Mouse (Mus musculus): Measurements from ENCODE around the gene Mrln. TPM values are rescaled to one million over a fixed set of nuclear protein-coding genes. Genes with fewer than 3 reads are reported as not detected.

The Mrln gene
- 0.94 and 1.5 TPM in 2 replicates for polyA plus RNA-seq (2015; fragmentation: Nextera tagmentation; extraction: Ambion mirVana)

DNA sequence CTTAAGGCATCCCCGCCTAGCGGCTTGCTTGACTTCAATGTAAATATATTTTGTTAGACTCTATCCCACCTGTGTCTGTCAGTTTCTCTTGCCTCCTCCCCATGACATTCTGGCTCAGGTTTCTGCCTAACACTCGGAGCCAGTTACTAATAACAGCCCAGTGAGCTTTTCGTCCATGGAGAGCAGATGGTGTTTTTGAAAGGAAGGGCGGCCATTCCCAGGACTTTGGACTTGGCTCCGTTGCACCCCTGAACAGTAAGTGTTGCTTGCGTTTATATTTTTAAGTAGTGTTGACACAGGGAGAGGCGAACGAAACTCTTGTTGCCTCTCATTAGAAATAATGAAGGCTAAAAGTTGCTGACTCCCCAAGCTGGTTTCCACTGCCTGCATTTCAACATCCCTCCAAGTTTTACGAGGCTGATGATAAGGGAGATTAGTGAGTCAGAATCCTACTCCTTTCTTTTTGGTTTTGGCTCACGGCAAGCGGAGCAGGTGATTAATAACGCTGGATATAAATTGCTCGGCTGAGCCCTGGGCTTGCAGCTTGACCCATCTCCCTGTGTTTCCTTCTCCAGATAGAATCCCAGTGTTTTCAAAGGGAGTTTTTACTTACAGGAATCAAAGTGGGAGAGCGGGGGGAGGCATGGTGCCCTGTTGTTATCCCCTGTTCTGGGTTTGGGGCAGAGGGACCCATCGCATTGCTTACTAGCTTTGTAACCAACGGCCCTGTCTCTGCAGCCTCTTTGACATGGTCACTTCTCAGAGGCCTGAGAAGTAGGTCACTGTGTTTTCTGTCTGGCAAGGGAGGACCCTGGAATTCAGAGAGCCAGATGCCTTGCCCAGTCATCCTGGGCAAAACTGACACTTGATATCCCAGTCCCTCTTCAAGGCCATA lies at the start of gene Mrln:
Mrln (plus strand) TSS at position 160 of the 895 bp plus-strand sequence.
- H3K27me3 ChIP-seq: no peaks in the 10 kb centered on the region
- no peak within 1 kb of the TSS for H3K4me3 ChIP-seq
- 68% methylated on average over 17 of the region's 17 CpGs for WGBS
- no peak for ATAC-seq (ENCODE audit: low FRiP score)
- no peaks in the 10 kb centered on the region for H3K9me3 ChIP-seq
- H3K4me1 ChIP-seq (replicated peaks): peaks cover 13% of the 10 kb centered on the region
- H3K27ac ChIP-seq: no peak within 1 kb of the TSS
- H3K9ac ChIP-seq: no peak within 1 kb of the TSS
- H3K36me3 ChIP-seq: no peaks in the 10 kb centered on the region
- no peak within 1 kb of the TSS for H3K4me2 ChIP-seq

DNA sequence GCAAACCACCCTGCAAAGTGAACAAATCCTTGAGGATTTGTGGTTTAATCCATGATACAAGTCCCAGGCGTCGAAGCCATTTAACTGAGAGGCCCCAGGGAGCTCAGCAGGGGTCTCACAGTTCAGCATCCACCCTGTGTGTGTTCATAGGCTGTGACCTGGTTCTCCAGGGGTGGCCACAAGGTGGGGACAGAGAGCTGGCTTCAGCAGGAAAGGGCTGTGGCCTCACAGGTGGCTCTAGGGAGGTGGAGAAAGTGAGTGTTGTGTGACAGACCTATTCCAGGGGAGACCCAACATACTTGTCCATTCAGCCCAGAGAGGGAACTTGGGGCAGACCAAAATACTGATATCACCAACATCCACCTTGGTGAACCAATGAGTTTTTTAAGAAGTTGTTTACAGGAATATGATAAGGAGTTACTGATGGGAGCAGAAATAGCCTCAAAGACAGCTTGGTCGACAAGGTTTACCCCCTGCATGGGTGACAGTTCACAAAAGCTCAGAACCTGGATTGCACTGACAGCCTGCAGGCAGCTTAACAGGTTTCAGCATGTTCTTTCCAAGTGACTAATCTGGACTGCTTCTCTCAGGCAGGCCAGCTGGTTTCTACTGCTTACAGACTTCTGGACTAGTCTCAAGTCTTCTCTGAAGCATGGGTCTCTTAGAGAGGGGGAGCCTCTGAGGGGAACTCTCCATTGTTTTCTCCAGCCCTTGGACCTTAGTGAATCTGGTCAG lies 47.9 kb upstream of the Mrln start:
- Histone ChIP-seq H3K9ac (no peak overlapping the region), H3K27ac (no peak overlapping the region), H3K36me3 (peaks cover 46% of the 10 kb centered on the region), H3K4me2 (no peak overlapping the region), H3K9me3 (no peaks in the 10 kb centered on the region), H3K27me3 (no peaks in the 10 kb centered on the region), H3K4me3 (no peak overlapping the region), H3K4me1 (replicated peaks) (peaks cover 20% of the 10 kb centered on the region)
- 75% methylated on average over 3 of the region's 3 CpGs for WGBS
- no peak for ATAC-seq (ENCODE audit: low FRiP score)

DNA sequence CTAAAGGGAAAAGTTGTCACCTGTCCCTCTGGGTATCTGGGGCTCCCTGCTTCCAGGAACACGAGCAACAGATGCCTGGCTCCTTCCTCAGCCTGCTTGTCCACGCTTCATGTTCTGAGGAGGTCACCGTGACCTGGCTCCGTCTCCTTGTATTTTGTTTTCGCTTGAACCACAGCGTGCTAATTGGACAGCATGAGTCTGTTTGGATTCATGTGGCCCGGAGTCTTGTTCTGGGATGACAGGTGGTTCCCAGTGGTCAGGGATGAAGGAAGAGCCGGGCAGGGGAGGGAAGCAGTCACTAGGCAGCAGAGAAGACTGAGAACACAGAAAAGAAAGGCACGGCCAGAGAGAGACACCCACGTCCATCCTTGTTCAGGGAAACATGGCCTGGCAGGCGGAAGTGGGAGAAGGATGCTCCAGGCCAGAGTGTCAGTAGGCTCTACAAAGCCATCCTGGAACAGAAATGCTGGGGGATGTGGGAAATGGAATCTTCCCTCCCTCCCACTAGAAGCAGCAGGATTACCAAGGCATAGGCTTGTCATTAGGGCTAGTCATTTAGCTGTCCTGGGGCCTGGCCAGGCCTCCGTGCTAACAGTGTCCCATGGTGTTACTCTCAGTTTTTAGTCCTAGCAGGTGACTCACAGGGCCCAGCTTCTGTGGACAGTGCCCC lies 44.7 kb upstream of the Mrln start:
- H3K9ac ChIP-seq: no peak overlapping the region
- H3K27ac ChIP-seq: peak overlapping the region; percentile 18; the same call in 1 of the 2 replicates
- H3K27me3 ChIP-seq: no peaks in the 10 kb centered on the region
- no peak overlapping the region for H3K4me3 ChIP-seq
- no peaks in the 10 kb centered on the region for H3K9me3 ChIP-seq
- H3K36me3 ChIP-seq: peaks cover 35% of the 10 kb centered on the region
- no peak overlapping the region for H3K4me2 ChIP-seq
- WGBS: 71% methylated on average over 12 of the region's 12 CpGs
- no peak for ATAC-seq (ENCODE audit: low FRiP score)
- H3K4me1 ChIP-seq (replicated peaks): peaks cover 17% of the 10 kb centered on the region

DNA sequence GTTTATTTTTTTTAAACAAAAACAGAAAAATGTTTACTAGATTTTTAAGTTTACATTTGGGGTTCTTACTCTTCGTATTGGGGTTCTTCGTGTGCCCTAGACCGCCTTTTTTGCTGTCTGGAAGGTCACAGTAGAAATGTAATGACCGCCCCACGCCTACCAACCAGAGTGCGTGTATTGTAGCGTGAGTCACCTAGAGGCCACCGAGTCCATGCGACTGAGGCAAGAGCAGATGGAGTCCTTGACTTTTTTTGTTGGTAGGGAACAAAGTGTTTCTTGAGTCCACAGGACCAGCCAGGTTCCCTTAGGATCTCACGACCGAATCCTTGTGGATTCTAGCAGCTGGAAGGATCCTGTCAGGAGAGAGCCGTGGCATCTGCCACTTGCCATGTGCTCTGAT lies 43.7 kb upstream of the Mrln start:
- ATAC-seq (ENCODE audit: low FRiP score): no peak
- peaks cover 25% of the 10 kb centered on the region for H3K4me1 ChIP-seq (replicated peaks)
- H3K4me2 ChIP-seq: no peak overlapping the region
- no peak overlapping the region for H3K9ac ChIP-seq
- H3K36me3 ChIP-seq: peaks cover 25% of the 10 kb centered on the region
- H3K27ac ChIP-seq: no peak overlapping the region
- no peak overlapping the region for H3K4me3 ChIP-seq
- H3K27me3 ChIP-seq: no peaks in the 10 kb centered on the region
- no peaks in the 10 kb centered on the region for H3K9me3 ChIP-seq
- WGBS: 93% methylated on average over 12 of the region's 12 CpGs

DNA sequence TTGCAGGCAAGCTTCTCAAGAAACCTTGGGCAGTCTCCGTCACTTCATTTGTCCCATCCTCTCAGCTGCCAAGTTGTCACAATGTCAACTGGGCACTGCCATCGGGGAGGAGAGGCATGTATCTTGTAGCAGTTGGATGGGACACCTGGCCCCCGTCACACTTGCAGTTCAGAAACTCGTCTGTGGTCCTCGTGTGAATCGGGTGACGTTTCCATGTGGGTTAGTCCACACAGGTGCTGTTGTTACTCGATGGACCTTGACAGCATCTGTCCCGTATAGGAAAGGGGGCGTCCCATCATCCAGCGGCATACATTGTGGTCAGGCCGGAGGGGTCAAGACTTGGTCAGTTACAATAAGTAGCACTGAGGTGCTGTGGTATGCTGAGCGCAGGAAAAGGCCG lies 43.0 kb upstream of the Mrln start:
- H3K9me3 ChIP-seq: no peaks in the 10 kb centered on the region
- no peak overlapping the region for H3K9ac ChIP-seq
- no peaks in the 10 kb centered on the region for H3K27me3 ChIP-seq
- no peak overlapping the region for H3K4me3 ChIP-seq
- peaks cover 28% of the 10 kb centered on the region for H3K4me1 ChIP-seq (replicated peaks)
- no peak for ATAC-seq (ENCODE audit: low FRiP score)
- peaks cover 18% of the 10 kb centered on the region for H3K36me3 ChIP-seq
- H3K27ac ChIP-seq: no peak overlapping the region
- H3K4me2 ChIP-seq: no peak overlapping the region
- WGBS: 94% methylated on average over 14 of the region's 14 CpGs

DNA sequence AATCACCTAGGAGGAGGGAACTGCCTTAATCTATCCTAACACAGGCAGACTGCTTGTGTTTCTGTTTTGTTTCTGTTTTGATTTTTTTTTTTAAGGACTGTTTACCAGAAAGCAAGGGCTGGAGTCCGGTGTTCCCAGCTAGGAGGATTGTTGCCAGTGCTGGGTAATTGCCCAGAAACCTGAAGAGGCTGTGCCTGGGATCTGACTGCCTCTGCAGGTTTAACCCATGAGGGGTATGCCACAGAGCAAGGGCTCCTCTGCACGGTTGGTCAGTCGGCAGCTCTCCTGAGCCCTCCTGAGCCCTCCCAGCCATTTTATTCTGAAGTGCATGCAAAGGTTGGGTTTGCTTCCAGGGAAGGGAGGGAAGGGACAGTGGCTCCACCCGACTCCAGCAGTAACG lies 40.8 kb upstream of the Mrln start:
- Histone ChIP-seq H3K4me1 (replicated peaks) (peaks cover 34% of the 10 kb centered on the region), H3K27me3 (no peaks in the 10 kb centered on the region), H3K4me2 (no peak overlapping the region), H3K4me3 (no peak overlapping the region), H3K9ac (no peak overlapping the region), H3K36me3 (peaks cover 31% of the 10 kb centered on the region), H3K27ac (peak overlapping the region; percentile 31; the same call in 1 of the 2 replicates), H3K9me3 (no peaks in the 10 kb centered on the region)
- WGBS: 66% methylated on average over 5 of the region's 5 CpGs
- ATAC-seq (ENCODE audit: low FRiP score): no peak

DNA sequence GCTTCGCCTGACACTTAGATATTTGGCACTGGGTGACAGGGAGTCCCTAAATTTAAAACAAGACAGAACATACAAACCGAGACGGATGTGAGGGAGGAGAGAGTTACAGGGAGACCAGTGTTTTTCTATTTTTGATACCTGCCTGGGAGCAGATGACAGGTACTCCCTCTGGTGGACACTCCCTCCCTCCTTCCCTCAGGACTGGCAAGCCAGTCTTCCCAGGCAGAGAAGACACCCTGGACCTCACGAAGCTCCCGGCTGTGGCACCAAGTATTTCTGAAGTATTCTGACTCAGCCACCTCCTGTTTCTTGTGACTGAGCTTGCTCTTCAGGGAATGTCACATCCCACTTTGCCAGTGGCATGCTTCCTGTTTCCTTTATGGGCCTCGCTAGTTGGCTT lies 38.6 kb upstream of the Mrln start:
- no peak for ATAC-seq (ENCODE audit: low FRiP score)
- no peak overlapping the region for H3K9ac ChIP-seq
- H3K27me3 ChIP-seq: no peaks in the 10 kb centered on the region
- no peak overlapping the region for H3K4me2 ChIP-seq
- peaks cover 43% of the 10 kb centered on the region for H3K36me3 ChIP-seq
- no peaks in the 10 kb centered on the region for H3K9me3 ChIP-seq
- H3K27ac ChIP-seq: no peak overlapping the region
- peaks cover 42% of the 10 kb centered on the region for H3K4me1 ChIP-seq (replicated peaks)
- WGBS: 88% methylated on average over 6 of the region's 6 CpGs
- no peak overlapping the region for H3K4me3 ChIP-seq

DNA sequence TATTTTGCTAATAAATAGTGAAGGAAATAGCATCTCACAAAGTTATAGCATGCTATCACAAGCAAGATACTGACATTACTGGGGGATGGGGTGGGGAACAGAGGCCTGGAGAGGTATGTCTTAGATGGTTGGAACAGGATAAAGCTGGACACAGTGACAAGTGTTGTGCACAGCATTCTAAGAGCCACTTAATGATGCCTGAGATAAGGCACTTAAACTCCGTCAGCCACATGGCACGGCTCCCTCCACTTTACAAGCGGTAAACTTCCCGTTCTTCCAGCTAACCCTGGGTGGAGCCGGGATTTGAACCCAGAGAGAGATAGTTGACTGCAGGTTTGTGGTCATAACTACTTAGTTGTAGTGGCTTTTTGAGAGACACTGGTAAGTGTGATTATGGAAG lies 38.0 kb upstream of the Mrln start:
- no peak for ATAC-seq (ENCODE audit: low FRiP score)
- WGBS: 93% methylated on average over 5 of the region's 5 CpGs
- Histone ChIP-seq H3K27me3 (no peaks in the 10 kb centered on the region), H3K9ac (no peak overlapping the region), H3K4me3 (no peak overlapping the region), H3K27ac (no peak overlapping the region), H3K9me3 (no peaks in the 10 kb centered on the region), H3K4me1 (replicated peaks) (peaks cover 42% of the 10 kb centered on the region), H3K4me2 (no peak overlapping the region), H3K36me3 (peaks cover 46% of the 10 kb centered on the region)

DNA sequence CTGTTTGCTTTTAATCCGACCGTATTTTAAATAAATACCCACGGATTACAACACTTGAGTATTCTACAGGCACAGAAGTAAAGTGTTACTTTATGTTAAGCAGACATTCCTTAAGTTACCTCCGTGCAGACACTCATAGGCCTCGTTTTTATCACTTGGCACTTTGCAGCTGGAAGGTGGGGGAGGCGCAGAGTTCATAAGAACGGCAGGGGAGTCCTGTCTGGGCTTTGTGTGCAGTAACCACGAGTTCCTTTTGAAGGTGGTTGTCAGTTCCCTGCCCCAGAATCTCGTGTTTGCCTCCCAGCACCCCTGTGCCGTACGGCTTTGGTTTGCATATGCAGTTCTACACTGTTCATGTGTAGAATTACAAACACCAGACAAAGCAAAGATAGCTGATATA lies 36.8 kb upstream of the Mrln start:
- Histone ChIP-seq H3K4me2 (no peak overlapping the region), H3K27me3 (no peaks in the 10 kb centered on the region), H3K27ac (no peak overlapping the region), H3K36me3 (peaks cover 49% of the 10 kb centered on the region), H3K4me1 (replicated peaks) (peaks cover 37% of the 10 kb centered on the region), H3K4me3 (no peak overlapping the region), H3K9ac (no peak overlapping the region), H3K9me3 (no peaks in the 10 kb centered on the region)
- WGBS: 82% methylated on average over 11 of the region's 11 CpGs
- ATAC-seq (ENCODE audit: low FRiP score): no peak

DNA sequence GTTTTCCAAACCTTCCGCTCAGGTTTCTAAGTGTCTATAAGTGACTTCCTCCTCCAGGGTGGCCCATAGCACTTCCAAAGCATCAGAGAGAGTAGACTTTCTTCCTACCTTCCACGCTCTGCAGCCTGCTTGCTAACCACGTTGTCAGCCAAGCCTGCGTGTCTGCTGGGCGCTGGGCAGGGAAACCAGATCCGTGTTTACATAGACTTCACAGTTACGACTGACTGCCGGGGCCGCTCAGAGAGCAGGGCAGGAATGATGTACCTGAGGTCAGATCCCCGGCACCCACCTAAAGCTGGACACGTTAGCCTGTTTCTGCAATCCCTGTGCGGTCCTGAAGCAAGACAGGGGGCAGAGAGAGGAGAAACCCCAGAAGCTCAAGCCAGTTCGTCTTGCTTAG lies 36.1 kb upstream of the Mrln start:
- Histone ChIP-seq H3K9ac (peak overlapping the region; percentile 15; the same call in 1 of the 2 replicates), H3K4me3 (no peak overlapping the region), H3K4me2 (no peak overlapping the region), H3K9me3 (no peaks in the 10 kb centered on the region), H3K36me3 (peaks cover 49% of the 10 kb centered on the region), H3K4me1 (replicated peaks) (peaks cover 35% of the 10 kb centered on the region), H3K27ac (peak overlapping the region; percentile 73), H3K27me3 (no peaks in the 10 kb centered on the region)
- ATAC-seq (ENCODE audit: low FRiP score): no peak
- WGBS: 86% methylated on average over 13 of the region's 13 CpGs

DNA sequence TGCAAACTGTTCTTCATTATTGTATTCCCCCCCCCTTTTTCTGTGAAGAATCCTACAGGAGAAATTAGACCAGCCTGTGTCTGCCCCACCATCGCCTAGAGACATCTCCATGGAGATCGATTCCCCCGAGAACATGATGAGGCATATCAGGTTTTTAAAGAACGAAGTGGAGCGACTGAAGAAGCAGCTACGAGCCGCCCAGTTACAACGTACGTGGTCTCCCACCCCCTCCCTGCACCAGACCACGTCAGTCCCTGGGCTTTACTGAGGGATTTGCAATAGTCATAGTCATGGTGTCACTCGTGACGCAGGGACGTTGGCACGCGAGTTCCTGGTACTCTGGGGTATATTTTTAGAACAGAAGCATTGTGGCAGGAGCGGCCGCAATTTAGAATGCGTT lies 35.4 kb upstream of the Mrln start:
- no peak overlapping the region for H3K4me2 ChIP-seq
- ATAC-seq (ENCODE audit: low FRiP score): peak; percentile 72
- H3K9me3 ChIP-seq: no peaks in the 10 kb centered on the region
- H3K27me3 ChIP-seq: no peaks in the 10 kb centered on the region
- WGBS: 43% methylated on average over 18 of the region's 18 CpGs
- 0 out of 2 replicates have a peak overlapping the region, but pooled peaks have one; percentile 15 for H3K9ac ChIP-seq
- peak overlapping the region; percentile 73 for H3K27ac ChIP-seq
- H3K36me3 ChIP-seq: peaks cover 49% of the 10 kb centered on the region
- peaks cover 28% of the 10 kb centered on the region for H3K4me1 ChIP-seq (replicated peaks)
- no peak overlapping the region for H3K4me3 ChIP-seq

DNA sequence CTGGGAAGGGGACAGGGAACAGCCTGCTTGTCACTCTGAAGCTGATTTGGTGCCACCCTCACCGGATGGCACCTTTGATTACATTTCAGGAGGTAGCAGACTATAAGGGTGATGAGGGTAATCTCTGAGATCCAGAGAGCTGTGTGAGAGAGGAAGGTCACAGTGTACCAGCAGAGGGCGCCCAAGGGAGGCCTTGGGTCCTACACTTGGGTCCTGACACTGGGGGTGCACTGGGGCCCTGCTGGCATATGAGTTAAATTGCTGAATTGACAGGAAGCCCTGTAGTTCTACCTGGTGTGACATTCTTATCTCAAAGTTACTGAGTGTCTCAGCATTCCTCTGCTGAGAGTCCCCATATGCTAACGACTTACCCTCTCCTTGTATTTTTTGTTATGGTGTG lies 31.1 kb upstream of the Mrln start:
- WGBS: 60% methylated on average over 3 of the region's 3 CpGs
- peaks cover 17% of the 10 kb centered on the region for H3K4me1 ChIP-seq (replicated peaks)
- no peaks in the 10 kb centered on the region for H3K9me3 ChIP-seq
- no peak overlapping the region for H3K27ac ChIP-seq
- H3K9ac ChIP-seq: no peak overlapping the region
- H3K4me3 ChIP-seq: no peak overlapping the region
- H3K27me3 ChIP-seq: no peaks in the 10 kb centered on the region
- peaks cover 59% of the 10 kb centered on the region for H3K36me3 ChIP-seq
- no peak overlapping the region for H3K4me2 ChIP-seq
- ATAC-seq (ENCODE audit: low FRiP score): no peak

Measured in hindbrain, embryonic 13.5 days (tissue).